Mouse (Mus musculus) ES-E14 (cell line): Measurements from ENCODE around the gene Ptprf.

Experiments
- CHD2 ChIP-seq: IDR thresholded peaks from 2 replicates; pipeline ENCODE4 v1.6.1; 2014; ENCODE audit warnings: mild to moderate bottlenecking, low read depth, low read length, inconsistent platforms
- HCFC1 ChIP-seq: IDR thresholded peaks from 2 replicates; pipeline ENCODE4 v1.6.1; 2012; ENCODE audit warnings: low read length, inconsistent platforms, borderline replicate concordance; ENCODE audit not compliant: insufficient read depth
- ZC3H11A ChIP-seq: IDR thresholded peaks from 2 replicates; pipeline ENCODE4 v1.6.1; 2012; ENCODE audit warnings: low read depth, mild to moderate bottlenecking, inconsistent platforms, low read length, borderline replicate concordance

DNA sequence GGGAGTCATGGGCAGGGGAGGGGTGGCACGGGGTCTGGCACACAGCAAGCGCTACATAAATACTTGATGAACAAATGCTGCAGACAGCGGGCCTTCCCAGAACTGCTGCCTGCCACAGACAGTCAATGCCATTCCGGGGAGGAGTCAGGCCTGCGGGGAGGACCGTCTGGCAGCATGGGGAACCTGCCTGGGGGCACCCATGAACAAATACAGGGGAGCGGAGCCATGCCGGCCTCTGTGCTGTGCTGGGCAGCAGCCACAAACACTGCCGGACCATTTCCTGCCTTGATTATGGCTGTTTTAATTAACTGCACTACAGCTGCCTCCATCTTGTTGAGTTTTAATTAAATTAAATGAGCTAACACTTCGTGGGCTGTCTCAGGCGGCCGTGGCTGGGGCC lies 35.0 kb downstream of the Ptprf start:
- TF ChIP-seq HCFC1, result no peak
- TF ChIP-seq CHD2, result no peak
- no peak for TF ChIP-seq ZC3H11A
